In the genomic region with DNA sequence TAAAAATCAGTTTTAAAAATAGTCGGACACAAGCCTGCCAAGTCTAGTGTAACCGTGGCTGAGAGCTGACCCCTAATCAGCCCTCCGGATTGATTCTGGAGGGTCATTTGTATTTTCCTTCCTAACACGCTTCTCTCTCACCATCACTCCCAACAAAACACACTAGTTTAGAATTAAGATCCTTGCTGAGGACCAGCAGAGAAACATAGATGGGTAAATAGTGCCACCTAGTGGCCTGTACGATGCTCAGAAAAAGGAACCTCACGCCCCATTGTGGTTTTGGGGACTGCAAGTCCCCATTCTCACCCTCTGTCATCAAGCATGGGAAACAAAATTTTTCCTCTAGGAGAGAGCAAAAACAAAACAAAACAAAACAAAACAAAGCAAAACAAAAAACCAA, we compare ENCODE assay signal across 9 mouse cellular contexts.
DNase-seq lines count a peak whose midpoint lies in the region; ATAC-seq and TF ChIP-seq lines count a peak whose summit lies in the region.
"Had no signal": no experiment of that assay in that cellular context is flagged by ENCODE, and none has a peak within 500 bp of the region (broad histone marks: within the 10 kb centered on the region; RNA-seq: fewer than 3 reads in every experiment).

No protein-coding gene starts in this region.

- 3% methylated on average over 6 of the region's 6 CpGs for WGBS in kidney, postnatal 0 days
- 9% methylated on average over 6 of the region's 6 CpGs for WGBS in lung, adult 2 months

- peaks cover 5% of the 10 kb centered on the region; the same call in 1 of the 2 replicates for H3K27me3 ChIP-seq in kidney, postnatal 0 days (ENCODE audit: insufficient read depth, low read length)

- ATAC-seq in kidney, postnatal 0 days (replicated peaks; ENCODE audit: low FRiP score, low read depth) = no peak
- no peak for ATAC-seq in erythroblast, adult 5-6 weeks (replicated peaks; ENCODE audit: low FRiP score, poor library complexity, severe bottlenecking)

- TF ChIP-seq CTCF in kidney, postnatal 0 days (IDR thresholded peaks at IDR 0.05; ENCODE audit: low read depth) = peak; percentile 78
- TF ChIP-seq CTCF in lung, adult 2 months (IDR thresholded peaks at IDR 0.05; ENCODE audit: insufficient read depth, low read length) = peak; percentile 39

- H3K27ac ChIP-seq in ES-E14 (ENCODE audit: insufficient read depth, low read depth, low read length, poor library complexity, severe bottlenecking) = no peak overlapping the region
- no peak overlapping the region for H3K27ac ChIP-seq in kidney, postnatal 0 days
- H3K27ac ChIP-seq: liver, embryonic 15.5 days had no signal

- H3K9me3 ChIP-seq in ES-E14 (ENCODE audit: control insufficient read depth, insufficient read depth, low read depth, low read length) = no peaks in the 10 kb centered on the region
- H3K9me3 ChIP-seq in kidney, postnatal 0 days (replicated peaks; ENCODE audit: low read length) = no peaks in the 10 kb centered on the region
- H3K9me3 ChIP-seq: liver, embryonic 15.5 days had no signal

- H3K4me3 ChIP-seq in ES-E14 (ENCODE audit: insufficient read depth in 1 of 2, low read depth in 1 of 2, low read length in 2 of 2, poor library complexity in 1 of 2, severe bottlenecking in 1 of 2) = no peak overlapping the region
- no peak overlapping the region for H3K4me3 ChIP-seq in kidney, postnatal 0 days (replicated peaks; ENCODE audit: low read depth, low read length)
- no peak overlapping the region for H3K4me3 ChIP-seq in lung, adult 2 months (replicated peaks; ENCODE audit: extremely low read depth, low read depth, low read length)
- H3K4me3 ChIP-seq: liver, embryonic 15.5 days had no signal

- H3K4me1 ChIP-seq in ES-E14 (ENCODE audit: control insufficient read depth in 2 of 2, insufficient read depth in 2 of 2, low read length in 2 of 2, poor library complexity in 1 of 2) = peaks cover 2 to 5% of the 10 kb centered on the region in 2 experiments; a peak in 2 of 4 replicates
- H3K4me1 ChIP-seq in kidney, postnatal 0 days (replicated peaks; ENCODE audit: insufficient read depth, low read length) = no peaks in the 10 kb centered on the region
- H3K4me1 ChIP-seq in lung, adult 2 months (ENCODE audit: control insufficient read depth, insufficient read depth, low read length) = no peaks in the 10 kb centered on the region
- H3K4me1 ChIP-seq: liver, embryonic 15.5 days had no signal

- no peaks in the 10 kb centered on the region for H3K36me3 ChIP-seq in ES-E14 (ENCODE audit: control insufficient read depth, insufficient read depth, low read length, poor library complexity, severe bottlenecking)
- no peaks in the 10 kb centered on the region for H3K36me3 ChIP-seq in kidney, postnatal 0 days (ENCODE audit: insufficient read depth, low read length)
- H3K36me3 ChIP-seq: liver, embryonic 15.5 days had no signal

- in situ Hi-C loops in ES-E14 (cut with MboI; ENCODE audit: low sequenced_read_pairs in 2 of 2, unreplicated experiment in 2 of 2) = loop anchor here in 1 of 2 experiments (25.0 kb wide), 1 partner anchor 1270 kb away; no protein-coding TSS in a partner anchor

- DNase-seq in 3T3-L1 (ENCODE audit: low read depth, low spot score) = peak; percentile 80
- DNase-seq in ES-E14 (ENCODE audit: low read depth, low spot score) = peak; percentile 63
- peak; percentile 65 for DNase-seq in cerebellum, adult 9-10 months
- DNase-seq in frontal cortex, postnatal 10 days (ENCODE audit: low spot score in 2 of 2) = peak; percentile 54 to 70
- peak; percentile 89 for DNase-seq in kidney, postnatal 0 days (ENCODE audit: low spot score)
- peak; percentile 7 for DNase-seq in lung, adult 2 months
- DNase-seq in right cerebral cortex, adult 2 months (ENCODE audit: low spot score in 2 of 2) = peak; percentile 77 to 82

- H3K9ac ChIP-seq in ES-E14 (ENCODE audit: insufficient read depth, low read depth, low read length, poor library complexity, severe bottlenecking) = no peak overlapping the region
- H3K9ac ChIP-seq in kidney, postnatal 0 days (ENCODE audit: low read depth, low read length) = no peak overlapping the region
- H3K9ac ChIP-seq: liver, embryonic 15.5 days had no signal

- TF ChIP-seq POLR2A in lung, adult 2 months (IDR thresholded peaks at IDR 0.05; ENCODE audit: borderline replicate concordance, extremely low read depth, low read depth, low read length) = no peak

- H3K4me2 ChIP-seq in kidney, postnatal 0 days (ENCODE audit: low read length) = no peak overlapping the region
- H3K4me2 ChIP-seq: liver, embryonic 15.5 days had no signal

TF ChIP-seq in ES-E14, 5 proteins besides CTCF, POLR2A, EP300 and RAD21:
- TF ChIP-seq ZC3H11A (IDR thresholded peaks at IDR 0.05; ENCODE audit: borderline replicate concordance, low read depth, low read length) = peak; percentile 94
- no peak for TF ChIP-seq HCFC1 (IDR thresholded peaks at IDR 0.05; ENCODE audit: borderline replicate concordance, insufficient read depth, low read length)

Comparison
In these comparisons a context has a peak if more than half of its experiments do, and no peak if none do; other contexts are left out.
1. DNase-seq: peak in every context shown above with its lines; median percentile 89 in kidney, postnatal 0 days; 80 in 3T3-L1; 80 in right cerebral cortex, adult 2 months; 65 in cerebellum, adult 9-10 months; 63 in ES-E14; 62 in frontal cortex, postnatal 10 days; 7 in lung, adult 2 months.